Mouse (Mus musculus) embryonic stem cell, embryonic (primary cell): Measurements from ENCODE around the gene Catip.

Experiments
- CTCF ChIA-PET, 4 experiments: fragments of 300-600 bp in 2 of 4; fragments of 350-600 bp in 2 of 4; sonication (Branson Sonifier 250); formaldehyde crosslinking; loops; one replicate each; lab custom pipeline; 2022; ENCODE audit warnings: inconsistent platforms in 2 of 4; lab: Charles Lee
- POLR2A ChIA-PET, 4 experiments: fragments of 300-600 bp in 2 of 4; fragments of 350-600 bp in 2 of 4; sonication (Branson Sonifier 250); formaldehyde crosslinking; loops; one replicate each; lab custom pipeline; 2022; ENCODE audit warnings: antibody characterized with exemption in 4 of 4, inconsistent platforms in 1 of 4; lab: Charles Lee

Gene Catip

DNA sequence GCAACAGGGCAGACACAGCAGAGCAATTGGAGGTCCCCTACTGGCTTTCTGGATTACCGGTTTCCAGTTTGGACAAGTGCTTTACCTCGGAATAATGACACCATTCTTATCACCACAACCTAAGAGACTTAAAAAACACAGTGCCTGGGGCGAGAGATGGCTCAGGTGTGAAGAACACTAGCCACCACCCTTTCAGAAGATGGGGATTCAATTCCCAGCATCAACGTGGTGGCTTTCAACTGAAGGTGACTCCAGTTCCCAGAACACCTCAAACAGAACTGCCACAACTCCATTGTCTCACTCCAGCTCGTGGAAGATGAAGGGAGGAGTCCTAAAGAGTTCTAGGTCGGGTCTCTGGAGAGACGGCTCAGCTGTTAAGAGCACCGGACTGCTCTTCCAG, 23.6 kb downstream of the Catip start:
- CTCF ChIA-PET, result interaction anchor here in 2 of 4 experiments (0.7 to 1.2 kb wide), 3 partner anchors 15 to 291 kb away, joined by 3 to 4 read pairs (median 3); no protein-coding TSS in a partner anchor
- POLR2A ChIA-PET, result interaction anchor here (1.1 to 5.3 kb wide), 10 partner anchors 9 to 188 kb away, joined by 3 to 42 read pairs (median 4); no protein-coding TSS in a partner anchor

DNA sequence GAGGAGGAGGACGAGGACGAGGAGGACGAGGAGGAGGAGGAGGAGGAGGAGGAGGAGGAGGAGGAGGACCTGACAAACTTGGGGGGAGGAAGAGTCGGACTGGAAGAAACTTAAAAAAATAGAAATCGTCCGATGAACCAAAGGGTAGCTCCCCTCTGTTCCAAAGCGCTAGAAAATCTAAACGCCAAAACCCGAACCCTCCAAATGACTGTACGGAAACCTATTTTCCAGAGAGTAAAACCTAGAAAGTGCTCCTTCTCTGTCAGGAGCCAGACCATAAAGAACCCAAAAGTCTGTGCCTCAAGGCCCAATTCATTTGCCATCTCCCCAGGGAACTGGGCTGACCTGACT, 24.4 kb downstream of the Catip start:
- CTCF ChIA-PET, result interaction anchor here (0.7 to 2.1 kb wide), 14 partner anchors 9 to 292 kb away, joined by 3 to 10 read pairs (median 4); partner anchors contain the start of genes Aamp (in 2 of the 4), Catip (in 2 of the 4) and Pnkd (in 2 of the 4)
- POLR2A ChIA-PET, result interaction anchor here (0.6 to 5.3 kb wide), 27 partner anchors 8 to 215 kb away, joined by 3 to 42 read pairs (median 4); partner anchors contain the start of genes Aamp (in 3 of the 4), Pnkd (in 3 of the 4), Catip (in 1 of the 4) and Cnot9 (in 1 of the 4)

- CTCF ChIA-PET, result interaction anchor here (0.7 to 2.1 kb wide), 16 partner anchors 10 to 402 kb away, joined by 3 to 10 read pairs (median 4); partner anchors contain the start of genes Aamp (in 2 of the 4), Catip (in 2 of the 4) and Pnkd (in 2 of the 4)
- POLR2A ChIA-PET, result interaction anchor here (0.6 to 5.3 kb wide), 34 partner anchors 9 to 214 kb away, joined by 3 to 42 read pairs (median 4); partner anchors contain the start of genes Aamp (in 3 of the 4), Pnkd (in 3 of the 4), Catip (in 1 of the 4) and Cnot9 (in 1 of the 4)
Observed at GRCm38 (mm10) chr1:74386714-74387385, 24.9 kb downstream of the Catip start.

- CTCF ChIA-PET, result interaction anchor here (0.5 to 2.6 kb wide), 14 partner anchors 10 to 1036 kb away, joined by 3 to 12 read pairs (median 4); partner anchors contain the start of genes Catip (in 3 of the 4), Aamp (in 1 of the 4) and Pnkd (in 1 of the 4)
- POLR2A ChIA-PET, result interaction anchor here in 3 of 4 experiments (0.7 to 5.3 kb wide), 23 partner anchors 9 to 357 kb away, joined by 3 to 42 read pairs (median 4); partner anchors contain the start of genes Aamp (in 2 of the 3), Pnkd (in 2 of the 3), Catip (in 1 of the 3) and Cnot9 (in 1 of the 3)
Observed at GRCm38 (mm10) chr1:74387386-74387988, 25.6 kb downstream of the Catip start.

DNA sequence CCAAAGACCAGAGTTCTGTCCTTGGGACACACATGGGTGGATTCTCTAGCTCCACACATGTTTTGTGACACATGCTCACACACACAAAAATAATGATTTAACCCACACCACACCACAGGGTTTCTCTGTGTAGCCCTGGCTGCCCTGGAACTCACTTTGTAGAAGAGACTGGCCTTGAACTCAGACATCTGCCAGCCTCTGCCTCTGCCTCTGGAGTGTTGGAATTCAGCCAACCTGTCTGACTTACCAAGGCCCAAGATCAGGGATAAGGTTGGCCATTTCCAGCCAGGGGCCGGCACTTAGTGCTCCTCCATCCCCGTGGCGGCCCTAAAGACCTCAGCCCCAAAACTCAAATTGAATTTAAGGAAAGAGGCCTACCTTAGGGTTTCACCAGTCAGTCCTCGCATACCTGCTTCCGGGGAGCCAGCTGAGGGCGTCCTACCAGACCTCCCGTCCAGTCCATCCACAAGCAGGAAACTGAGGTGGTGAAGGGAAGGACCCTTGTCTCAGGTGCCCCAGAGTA, 26.6 kb downstream of the Catip start:
- POLR2A ChIA-PET, result interaction anchor here in 3 of 4 experiments (1.1 to 5.3 kb wide), 15 partner anchors 8 to 357 kb away, joined by 3 to 42 read pairs (median 5); partner anchors contain the start of genes Aamp (in 1 of the 3), Pnkd (in 1 of the 3) and Slc11a1 (in 1 of the 3)
- CTCF ChIA-PET, result interaction anchor here (0.6 to 2.6 kb wide), 8 partner anchors 9 to 1035 kb away, joined by 3 to 12 read pairs (median 5); partner anchors contain the start of gene Catip (in 3 of the 4)

GRCm38 (mm10) chr1:74389831-74390286, 28.0 kb downstream of the Catip start:
- ChIA-PET POLR2A (interaction anchor here in 3 of 4 experiments (0.6 to 4.4 kb wide), 21 partner anchors 8 to 1557 kb away, joined by 3 to 42 read pairs (median 4); partner anchors contain the start of genes Aamp (in 1 of the 3), Catip (in 1 of the 3), Pnkd (in 1 of the 3) and Slc11a1 (in 1 of the 3)), CTCF (interaction anchor here in 3 of 4 experiments (0.5 to 2.6 kb wide), 10 partner anchors 8 to 184 kb away, joined by 3 to 12 read pairs (median 4); partner anchors contain the start of genes Catip (in 2 of the 3) and Pnkd (in 1 of the 3))

DNA sequence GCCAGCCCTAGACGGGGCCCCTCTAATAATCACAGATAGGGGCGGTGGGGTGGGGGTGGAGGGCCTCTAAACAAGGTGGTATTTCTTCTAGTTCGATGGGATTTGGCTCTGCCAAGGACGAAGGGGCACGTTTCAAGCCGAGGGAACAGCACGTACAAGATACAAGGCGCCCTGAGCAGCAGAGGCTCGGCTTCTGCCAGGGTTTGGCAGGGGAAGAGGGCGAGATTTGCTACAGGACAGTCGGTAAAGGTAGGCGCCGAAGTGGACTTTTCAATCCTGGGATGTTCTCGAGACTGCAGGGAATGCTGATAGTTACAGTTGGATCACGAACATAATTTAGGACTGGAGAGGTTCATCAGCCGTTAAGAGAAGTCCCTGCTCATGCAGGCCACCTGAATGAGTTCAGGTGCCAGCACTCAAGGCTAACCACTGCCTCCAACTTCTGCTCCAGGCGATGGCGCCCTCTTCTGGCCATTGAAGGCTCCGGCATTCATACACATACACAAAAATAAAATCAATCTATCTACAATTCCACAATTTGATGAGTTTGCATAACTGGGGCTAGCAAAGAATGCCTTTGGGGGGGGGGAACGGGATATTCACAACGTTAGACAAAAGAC, 28.5 kb downstream of the Catip start:
- POLR2A ChIA-PET, result interaction anchor here in 3 of 4 experiments (0.6 to 4.4 kb wide), 11 partner anchors 7 to 529 kb away, joined by 3 to 42 read pairs (median 5); partner anchors contain the start of genes Aamp (in 1 of the 3), Pnkd (in 1 of the 3) and Slc11a1 (in 1 of the 3)
- CTCF ChIA-PET, result interaction anchor here in 3 of 4 experiments (0.5 to 1.2 kb wide), 9 partner anchors 18 to 265 kb away, joined by 3 to 9 read pairs (median 6); partner anchors contain the start of genes Catip (in 1 of the 3) and Pnkd (in 1 of the 3)

- CTCF ChIA-PET, result interaction anchor here in 3 of 4 experiments (0.7 to 0.9 kb wide), 5 partner anchors 29 to 266 kb away, joined by 4 to 9 read pairs (median 8); partner anchors contain the start of gene Catip (in 1 of the 3)
- POLR2A ChIA-PET, result interaction anchor here in 3 of 4 experiments (0.6 to 2.2 kb wide), 9 partner anchors 14 to 530 kb away, joined by 3 to 8 read pairs (median 3); partner anchors contain the start of genes Aamp (in 1 of the 3) and Pnkd (in 1 of the 3)
Observed at GRCm38 (mm10) chr1:74390924-74391748, 29.2 kb downstream of the Catip start, which contains the start of gene Ctdsp1. Ctdsp1 (plus strand) TSS chr1:74391509.

DNA sequence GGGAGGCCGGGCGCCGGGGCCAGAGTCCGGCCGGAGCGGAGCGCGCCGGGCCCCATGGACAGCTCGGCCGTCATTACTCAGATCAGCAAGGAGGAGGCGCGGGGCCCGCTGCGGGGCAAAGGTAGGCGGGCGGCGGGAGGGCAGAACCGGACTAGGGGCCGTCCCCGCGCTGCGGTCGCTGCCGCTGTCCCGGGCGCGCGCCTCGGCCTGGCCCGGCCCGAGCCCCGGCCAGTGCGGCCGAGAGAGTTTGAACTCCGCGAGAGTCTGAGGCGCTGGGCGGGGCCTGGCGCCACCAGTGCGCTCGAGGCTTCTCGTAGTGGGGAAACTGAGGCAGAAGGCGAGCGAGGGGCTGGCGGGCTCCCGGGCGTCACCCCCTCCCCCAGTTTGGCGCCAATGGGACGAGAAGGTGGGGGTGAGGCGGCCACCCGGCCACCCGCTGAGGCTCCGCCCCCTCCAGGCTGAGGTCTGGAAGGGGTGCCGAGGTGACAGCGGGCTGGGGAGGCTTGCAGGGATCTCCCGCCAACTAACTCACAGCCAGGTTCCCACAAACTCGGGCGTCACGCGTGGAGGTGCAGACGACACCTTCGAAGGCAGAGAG, 30.0 kb downstream of the Catip start:
- ChIA-PET CTCF (interaction anchor here in 1 of 4 experiments (0.9 kb wide), 1 partner anchor 30 kb away, joined by 4 read pairs; the partner anchor contains the start of gene Catip), POLR2A (interaction anchor here in 3 of 4 experiments (0.6 to 2.5 kb wide), 10 partner anchors 16 to 1613 kb away, joined by 3 to 16 read pairs (median 3); partner anchors contain the start of genes Aamp (in 1 of the 3), Pnkd (in 1 of the 3) and Slc11a1 (in 1 of the 3))

GRCm38 (mm10) chr1:74392446-74392994, 30.6 kb downstream of the Catip start:
- ChIA-PET CTCF (no interaction called here), POLR2A (interaction anchor here in 2 of 4 experiments (0.6 to 2.5 kb wide), 9 partner anchors 9 to 185 kb away, joined by 3 to 16 read pairs (median 3); partner anchors contain the start of genes Aamp (in 1 of the 2), Pnkd (in 1 of the 2) and Slc11a1 (in 1 of the 2))

DNA sequence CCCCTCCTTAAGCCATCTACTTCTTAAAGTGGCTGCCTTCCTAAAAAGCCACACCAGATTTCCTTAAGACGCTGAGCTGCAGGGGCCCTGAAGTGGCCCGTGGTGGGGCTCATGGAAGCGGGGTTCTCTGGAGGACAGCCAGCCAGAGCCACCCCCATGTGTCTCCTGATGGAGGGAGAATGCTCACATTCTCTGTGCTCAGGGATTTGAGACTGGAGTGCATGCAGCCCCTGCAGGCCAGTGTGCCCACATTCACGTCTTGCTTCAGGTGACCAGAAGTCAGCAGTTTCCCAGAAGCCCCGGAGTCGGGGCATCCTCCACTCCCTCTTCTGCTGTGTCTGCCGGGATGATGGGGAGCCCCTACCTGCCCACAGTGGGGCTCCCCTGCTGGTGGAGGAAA, 31.1 kb downstream of the Catip start:
- CTCF ChIA-PET, result no interaction called here

GRCm38 (mm10) chr1:74393697-74394096, 31.8 kb downstream of the Catip start:
- POLR2A ChIA-PET, result interaction anchor here in 2 of 4 experiments (0.7 to 5.8 kb wide), 11 partner anchors 8 to 1969 kb away, joined by 3 to 42 read pairs (median 3); partner anchors contain the start of genes Aamp (in 1 of the 2), Arpc2 (in 1 of the 2), Pnkd (in 1 of the 2) and Slc11a1 (in 1 of the 2)

More for the DNA sequence above, 31.1 kb downstream of the Catip start:
- POLR2A ChIA-PET, result interaction anchor here in 2 of 4 experiments (0.6 to 2.5 kb wide), 7 partner anchors 9 to 156 kb away, joined by 3 to 16 read pairs (median 4); partner anchors contain the start of genes Aamp (in 1 of the 2), Arpc2 (in 1 of the 2), Pnkd (in 1 of the 2) and Slc11a1 (in 1 of the 2)

GRCm38 (mm10) chr1:74394311-74394710, 32.4 kb downstream of the Catip start:
- ChIA-PET CTCF (no interaction called here), POLR2A (interaction anchor here in 2 of 4 experiments (1.0 to 5.8 kb wide), 9 partner anchors 9 to 430 kb away, joined by 3 to 42 read pairs (median 5); partner anchors contain the start of genes Aamp (in 1 of the 2), Pnkd (in 1 of the 2) and Slc11a1 (in 1 of the 2))

More at GRCm38 (mm10) chr1:74393697-74394096, 31.8 kb downstream of the Catip start:
- CTCF ChIA-PET, result interaction anchor here in 1 of 4 experiments (0.6 kb wide), 1 partner anchor 59 kb away, joined by 3 read pairs; no protein-coding TSS in a partner anchor

DNA sequence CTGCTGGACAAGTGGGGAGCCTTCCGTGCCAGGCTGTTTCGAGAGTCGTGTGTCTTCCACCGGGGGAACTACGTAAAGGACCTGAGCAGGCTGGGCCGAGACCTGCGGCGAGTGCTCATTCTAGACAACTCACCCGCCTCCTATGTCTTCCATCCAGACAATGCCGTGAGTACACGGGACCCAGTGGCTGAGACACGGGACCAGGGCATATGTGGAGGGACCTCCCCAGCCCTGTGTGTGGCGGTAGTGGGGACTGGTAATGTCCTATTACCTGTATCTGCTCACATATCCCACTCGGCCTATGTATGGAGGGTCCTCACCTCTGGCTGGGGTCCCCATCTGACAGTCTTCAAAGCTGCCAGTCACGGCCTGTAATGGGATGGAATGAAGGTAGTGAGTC, 33.0 kb downstream of the Catip start:
- ChIA-PET CTCF (no interaction called here), POLR2A (interaction anchor here in 2 of 4 experiments (0.6 to 5.8 kb wide), 9 partner anchors 9 to 429 kb away, joined by 3 to 42 read pairs (median 4); no protein-coding TSS in a partner anchor)
